Mouse (Mus musculus) erythroblast, embryonic 14.5 days (primary cell): Measurements from ENCODE around the gene Rgs7. TPM values are rescaled to one million over a fixed set of nuclear protein-coding genes. Genes with fewer than 3 reads are reported as not detected.

Experiments used
- H3K27me3 ChIP-seq: 2 replicates; pipeline ENCODE4 v1.6.1; 2012; ENCODE audit warnings: inconsistent platforms; ENCODE audit not compliant: control insufficient read depth
- H3K36me3 ChIP-seq: 2 replicates; pipeline ENCODE4 v1.6.1; 2012; ENCODE audit warnings: mild to moderate bottlenecking, inconsistent platforms; ENCODE audit not compliant: control insufficient read depth
- H3K4me1 ChIP-seq: 2 replicates; pipeline ENCODE4 v1.6.1; 2012; ENCODE audit warnings: inconsistent platforms; ENCODE audit not compliant: control insufficient read depth
- H3K4me3 ChIP-seq: replicated peaks from 2 replicates; pipeline ENCODE3; 2012; ENCODE audit warnings: moderate library complexity, mild to moderate bottlenecking, inconsistent platforms
- H3K9me3 ChIP-seq: 2 replicates; pipeline ENCODE4 v1.6.1; 2012; ENCODE audit warnings: low read length, inconsistent platforms, mixed read lengths; ENCODE audit not compliant: control insufficient read depth
- GATA1 ChIP-seq: IDR thresholded peaks from 2 replicates; pipeline ENCODE4 v1.6.1; 2012; ENCODE audit warnings: low read length, inconsistent platforms, mixed read lengths
- TAL1 ChIP-seq: IDR thresholded peaks from 3 replicates; pipeline ENCODE4 v1.6.1; 2012; ENCODE audit warnings: low read length, inconsistent platforms, mixed read lengths
- polyA plus RNA-seq: library from polyadenylated mRNA; stranded (reverse); fragments of >175 nt; gene quantifications from 2 replicates; pipeline ENCODE4 v1.2.3, GENCODE M21; 2012

Gene Rgs7
- polyA plus RNA-seq, 1 experiment = not detected

DNA sequence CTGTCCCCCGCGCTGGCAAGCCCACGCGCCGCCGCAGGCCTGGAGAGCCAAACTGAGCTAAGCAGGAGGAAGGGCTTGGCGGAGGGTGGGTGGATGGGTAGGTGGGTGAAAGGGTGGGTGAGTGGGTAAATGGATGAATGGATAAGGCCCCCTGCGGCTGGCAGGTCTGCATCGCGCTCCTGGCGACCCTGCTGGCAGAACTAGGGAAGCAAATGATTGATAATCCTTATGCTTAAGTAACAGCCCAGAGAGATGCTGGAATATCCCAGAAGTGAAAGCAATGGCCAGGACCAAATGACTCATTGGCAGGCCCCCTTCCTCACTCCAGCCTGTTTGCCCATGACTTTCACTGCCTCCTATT, 363 bp upstream of the Rgs7 start:
- TF ChIP-seq TAL1 = no peak
- TF ChIP-seq GATA1 = no peak
- Histone ChIP-seq H3K9me3 (peaks cover 2% of the 10 kb centered on the region; the same call in 1 of the 2 replicates), H3K4me3 (peak overlapping the region; percentile 45), H3K4me1 (no peaks in the 10 kb centered on the region), H3K36me3 (no peaks in the 10 kb centered on the region), H3K27me3 (peaks cover 21% of the 10 kb centered on the region)

DNA sequence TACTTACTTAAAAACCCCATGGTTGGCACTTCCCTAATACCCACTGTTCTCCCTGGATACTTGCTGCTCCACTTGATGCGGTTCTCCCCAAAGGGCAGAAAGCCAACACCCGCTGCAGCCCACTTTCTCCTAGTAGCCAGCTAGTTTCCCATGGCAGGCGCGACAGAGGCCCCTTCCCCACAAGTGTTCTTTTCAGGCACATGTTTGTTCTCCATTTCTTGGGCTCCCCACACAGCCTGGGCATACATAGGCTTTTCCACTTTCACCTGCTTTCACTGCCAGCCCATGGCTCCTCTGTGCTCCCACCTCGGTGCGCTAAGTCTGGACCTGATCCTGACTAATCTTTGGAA, 814 bp downstream of the Rgs7 start:
- Histone ChIP-seq H3K4me3 (no peak overlapping the region), H3K4me1 (no peaks in the 10 kb centered on the region), H3K36me3 (no peaks in the 10 kb centered on the region), H3K9me3 (no peaks in the 10 kb centered on the region; the same call in 1 of the 2 replicates), H3K27me3 (peaks cover 21% of the 10 kb centered on the region)
- no peak for TF ChIP-seq TAL1
- no peak for TF ChIP-seq GATA1

- Histone ChIP-seq H3K36me3 (no peaks in the 10 kb centered on the region), H3K4me1 (no peaks in the 10 kb centered on the region), H3K4me3 (no peak overlapping the region), H3K9me3 (peaks cover 7% of the 10 kb centered on the region; the same call in 1 of the 2 replicates), H3K27me3 (no peaks in the 10 kb centered on the region)
- no peak for TF ChIP-seq TAL1
- TF ChIP-seq GATA1 = no peak
These were observed 7.2 kb downstream of the Rgs7 start for GRCm38 (mm10) chr1:175485109-175485508.

GRCm38 (mm10) chr1:175473060-175473459, 19.2 kb downstream of the Rgs7 start:
- H3K4me3 ChIP-seq = no peak overlapping the region

DNA sequence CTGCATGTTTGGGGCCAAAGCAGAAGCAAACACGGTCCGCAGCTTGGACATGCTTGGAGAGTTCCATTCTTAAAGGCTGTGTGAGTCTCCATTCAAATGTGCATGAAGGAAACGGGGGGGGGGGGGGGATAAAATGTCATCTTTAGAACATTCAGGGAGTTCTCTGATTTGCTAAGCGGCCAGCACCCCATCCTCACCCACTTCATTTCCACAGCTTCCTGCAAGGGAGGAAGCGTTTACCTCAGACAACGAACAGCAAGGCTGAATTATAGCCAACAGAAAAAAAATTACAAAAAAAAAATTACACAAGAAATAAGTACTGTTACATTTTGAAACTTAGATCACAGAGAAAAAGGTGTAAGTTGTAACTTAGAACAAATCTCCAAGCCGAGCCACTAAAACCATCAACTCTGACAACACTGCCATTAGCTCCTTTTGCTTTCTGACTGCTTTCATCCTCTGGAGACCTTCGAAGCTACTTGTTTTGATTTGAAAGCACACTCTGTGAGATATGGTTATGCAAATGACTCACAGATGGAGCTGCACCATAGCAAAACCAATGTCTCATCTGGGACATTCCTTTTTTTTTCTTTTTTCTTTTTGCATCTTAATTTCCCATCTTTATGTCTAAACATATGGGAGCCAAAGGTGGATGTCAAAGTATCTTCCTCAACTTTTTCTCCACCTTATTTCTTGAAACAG, 23.1 kb downstream of the Rgs7 start:
- H3K9me3 ChIP-seq = no peaks in the 10 kb centered on the region; the same call in 1 of the 2 replicates
- no peak overlapping the region for H3K4me3 ChIP-seq
- no peaks in the 10 kb centered on the region for H3K4me1 ChIP-seq
- TF ChIP-seq GATA1 (no peak), TAL1 (no peak)
- H3K36me3 ChIP-seq = no peaks in the 10 kb centered on the region
- no peaks in the 10 kb centered on the region for H3K27me3 ChIP-seq

More at GRCm38 (mm10) chr1:175473060-175473459, 19.2 kb downstream of the Rgs7 start:
- TF ChIP-seq TAL1 = no peak
- TF ChIP-seq GATA1 = no peak
- H3K36me3 ChIP-seq = no peaks in the 10 kb centered on the region
- H3K9me3 ChIP-seq = peaks cover 1% of the 10 kb centered on the region; the same call in 1 of the 2 replicates
- H3K4me1 ChIP-seq = no peaks in the 10 kb centered on the region
- no peaks in the 10 kb centered on the region for H3K27me3 ChIP-seq

- TF ChIP-seq GATA1 (no peak), TAL1 (no peak)
- no peaks in the 10 kb centered on the region for H3K36me3 ChIP-seq
- no peaks in the 10 kb centered on the region for H3K27me3 ChIP-seq
- H3K4me1 ChIP-seq = no peaks in the 10 kb centered on the region
- H3K4me3 ChIP-seq = no peak overlapping the region
- H3K9me3 ChIP-seq = no peaks in the 10 kb centered on the region
These were observed 27.7 kb downstream of the Rgs7 start for GRCm38 (mm10) chr1:175464566-175464965.

DNA sequence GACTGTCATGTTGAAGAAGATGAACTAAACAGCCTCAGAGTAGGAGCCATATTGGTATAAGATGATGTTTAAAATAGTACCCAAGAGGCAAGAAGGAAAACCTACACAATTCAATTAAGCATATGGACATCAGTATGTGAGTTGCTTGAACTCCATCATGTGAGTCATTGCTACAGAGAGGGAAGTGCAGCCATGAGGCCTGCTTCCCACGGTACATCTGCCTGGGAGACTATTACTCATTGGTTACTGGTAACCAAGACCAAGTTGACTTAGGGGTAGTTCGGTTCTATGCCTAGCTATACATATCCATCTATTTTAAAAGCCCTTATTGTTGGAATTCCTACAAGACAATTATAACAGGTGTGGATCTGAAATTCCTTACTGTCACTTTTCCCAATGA, 29.9 kb downstream of the Rgs7 start:
- Histone ChIP-seq H3K27me3 (no peaks in the 10 kb centered on the region), H3K9me3 (no peaks in the 10 kb centered on the region), H3K4me3 (no peak overlapping the region), H3K4me1 (no peaks in the 10 kb centered on the region), H3K36me3 (no peaks in the 10 kb centered on the region)
- TF ChIP-seq GATA1 (no peak), TAL1 (no peak)

- H3K36me3 ChIP-seq = no peaks in the 10 kb centered on the region
- no peaks in the 10 kb centered on the region for H3K4me1 ChIP-seq
- no peaks in the 10 kb centered on the region for H3K9me3 ChIP-seq
- H3K27me3 ChIP-seq = no peaks in the 10 kb centered on the region
- no peak overlapping the region for H3K4me3 ChIP-seq
- TF ChIP-seq GATA1 (no peak), TAL1 (no peak)
These were observed 38.2 kb downstream of the Rgs7 start for GRCm38 (mm10) chr1:175454041-175454636.

DNA sequence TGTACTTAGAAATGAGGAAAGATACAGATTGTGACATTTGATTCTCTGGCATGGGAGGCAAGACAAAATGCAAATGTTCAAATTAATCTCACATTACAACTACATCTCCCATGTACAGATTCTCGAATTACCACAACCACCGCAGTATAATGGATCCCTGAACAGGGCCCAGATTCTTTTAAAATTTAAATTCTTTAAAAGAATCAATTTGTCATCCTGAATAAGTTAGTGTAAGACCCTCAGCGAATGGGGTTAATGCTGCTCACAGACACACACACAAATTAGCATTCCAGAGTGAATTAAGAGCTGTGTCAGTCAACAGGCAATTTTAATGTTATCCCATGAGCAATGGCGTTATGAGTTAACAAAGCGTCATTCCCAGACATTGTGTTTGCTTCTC, 44.3 kb downstream of the Rgs7 start:
- H3K4me3 ChIP-seq = no peak overlapping the region
- H3K27me3 ChIP-seq = no peaks in the 10 kb centered on the region
- H3K9me3 ChIP-seq = no peaks in the 10 kb centered on the region; the same call in 1 of the 2 replicates
- H3K4me1 ChIP-seq = no peaks in the 10 kb centered on the region
- no peaks in the 10 kb centered on the region for H3K36me3 ChIP-seq
- TF ChIP-seq GATA1 = no peak
- no peak for TF ChIP-seq TAL1

DNA sequence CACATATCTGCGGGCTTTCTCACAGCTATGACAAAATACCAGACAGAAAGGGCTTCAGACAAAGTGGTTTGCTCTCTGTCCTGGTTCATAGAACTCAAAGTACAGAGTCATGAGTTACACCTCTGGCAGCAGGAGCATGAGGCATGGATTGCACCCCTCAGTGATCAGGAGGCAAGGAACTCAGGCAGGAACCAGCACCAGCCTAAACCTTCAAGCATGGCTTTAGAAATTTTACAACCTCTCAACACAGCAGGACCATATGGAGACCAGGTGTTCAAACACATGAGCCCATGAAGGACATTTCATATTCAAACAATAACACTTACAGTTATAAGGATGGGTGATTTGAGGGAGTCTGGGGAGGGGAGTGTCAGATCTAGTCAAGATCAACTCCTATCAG, 49.4 kb downstream of the Rgs7 start:
- no peaks in the 10 kb centered on the region for H3K4me1 ChIP-seq
- no peak overlapping the region for H3K4me3 ChIP-seq
- TF ChIP-seq TAL1 (no peak), GATA1 (no peak)
- H3K9me3 ChIP-seq = no peaks in the 10 kb centered on the region; the same call in 1 of the 2 replicates
- no peaks in the 10 kb centered on the region for H3K27me3 ChIP-seq
- no peaks in the 10 kb centered on the region for H3K36me3 ChIP-seq
